Mouse (Mus musculus): ENCODE measurements around the gene Faap24. TPM values are rescaled to one million over a fixed set of nuclear protein-coding genes. Genes with fewer than 3 reads are reported as not detected.

The Faap24 gene
- total and polyA plus RNA-seq, 3 experiments = 19.1 to 40.3 (median 21.3) TPM

DNA sequence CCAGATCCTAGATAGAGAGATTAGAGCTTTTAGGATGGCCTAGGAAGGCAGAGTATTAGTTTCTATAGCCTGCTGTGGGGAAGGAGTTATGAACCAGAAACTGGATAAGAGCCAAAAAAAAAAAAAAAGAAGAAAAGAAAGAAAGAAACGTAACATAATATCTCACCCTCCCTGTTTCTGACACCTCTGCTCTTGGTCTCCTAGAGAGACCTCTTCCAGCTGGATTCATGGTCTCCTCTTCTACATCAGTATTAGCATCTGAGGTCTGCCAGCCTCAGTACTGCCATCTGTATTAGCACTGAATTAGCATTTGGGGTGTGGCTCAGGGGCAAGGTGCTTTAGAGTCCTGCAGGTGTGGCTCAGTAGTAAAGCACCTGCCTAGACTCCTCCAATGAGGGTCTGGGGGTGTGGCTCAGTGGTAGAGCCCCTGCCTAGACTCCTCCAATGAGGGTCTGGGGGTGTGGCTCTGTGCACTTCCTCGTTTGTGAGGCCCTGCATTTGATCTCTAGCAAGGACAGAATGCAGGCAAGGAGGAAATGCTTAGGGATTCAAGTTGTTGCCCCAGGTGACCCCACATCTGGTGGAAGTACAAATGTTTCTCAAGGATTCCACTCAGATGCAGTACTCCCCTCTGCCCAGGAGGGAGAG is 13.8 kb downstream of the Faap24 start:
- TF ChIP-seq GATA1 (IDR thresholded peaks at IDR 0.05; ENCODE audit: borderline replicate concordance, low read length) (no peak), POLR2AphosphoS5 (IDR thresholded peaks at IDR 0.05; ENCODE audit: insufficient replicate concordance, low read depth, low read length) (no peak), TAL1 (conservative IDR thresholded peaks at IDR 0.05; ENCODE audit: low read depth, low read length) (no peak), CTCF (IDR thresholded peaks at IDR 0.05; ENCODE audit: low read depth, low read length) (no peak), GATA2 (IDR thresholded peaks at IDR 0.05; ENCODE audit: borderline replicate concordance, low read depth, low read length) (no peak)
- Histone ChIP-seq H3K9me3 (replicated peaks) (no peaks in the 10 kb centered on the region), H3K4me1 (ENCODE audit: insufficient read depth, low read depth, low read length) (peaks cover 28% of the 10 kb centered on the region), H3K4me3 (ENCODE audit: low read depth, low read length) (no peak overlapping the region), H3K27me3 (ENCODE audit: insufficient read depth, low read length) (peaks cover 9% of the 10 kb centered on the region; the same call in 1 of the 2 replicates), H3K36me3 (replicated peaks) (no peaks in the 10 kb centered on the region)
- no peak for DNase-seq (ENCODE audit: low spot score)
- ATAC-seq (ENCODE audit: extremely low read depth, insufficient number of reproducible peaks, low FRiP score, poor library complexity, severe bottlenecking) = no peak

DNA sequence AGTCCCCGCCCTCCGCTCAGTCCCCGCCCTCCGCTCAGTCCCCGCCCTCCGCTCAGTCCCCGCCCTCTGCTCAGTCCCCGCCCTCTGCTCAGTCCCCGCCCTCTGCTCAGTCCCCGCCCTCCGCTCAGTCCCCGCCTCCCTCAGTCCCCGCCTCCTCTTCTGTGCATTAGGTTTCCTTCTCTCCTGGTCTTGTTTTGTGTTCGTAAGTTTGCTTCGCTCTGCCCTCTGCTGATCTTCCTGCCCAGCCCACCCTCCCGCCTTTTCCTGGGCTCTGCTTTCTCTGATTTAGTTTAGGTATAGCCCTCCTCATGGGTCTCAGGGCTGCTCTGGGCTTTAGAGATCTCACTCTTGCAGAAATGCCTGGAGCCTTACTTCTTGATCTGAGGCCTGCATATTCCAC is 14.8 kb downstream of the Faap24 start:
- DNase-seq (ENCODE audit: low spot score) (no peak), ATAC-seq (ENCODE audit: extremely low read depth, insufficient number of reproducible peaks, low FRiP score, poor library complexity, severe bottlenecking) (no peak)

DNA sequence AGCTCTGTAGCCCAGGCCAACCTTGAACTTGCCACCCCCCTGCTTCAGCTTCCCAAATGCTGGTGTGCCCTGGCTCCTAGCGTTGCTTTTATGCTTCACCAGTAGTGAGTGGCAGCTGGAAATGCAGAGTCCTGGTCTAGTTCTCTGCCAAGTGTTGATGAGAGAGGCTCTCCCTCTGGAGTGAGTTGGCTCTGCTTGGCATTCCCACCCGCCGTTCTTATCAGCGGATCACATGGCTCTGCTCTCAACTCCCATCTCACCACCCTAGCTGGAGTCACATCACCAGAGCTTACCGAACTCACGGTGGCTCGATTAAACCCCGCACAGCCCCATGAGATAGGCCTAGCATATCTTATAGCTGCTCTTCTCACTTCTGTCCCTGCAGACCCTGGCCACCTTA is 16.3 kb downstream of the Faap24 start:
- H3K4me3 ChIP-seq (ENCODE audit: low read depth, low read length) = no peak overlapping the region
- ATAC-seq (ENCODE audit: extremely low read depth, insufficient number of reproducible peaks, low FRiP score, poor library complexity, severe bottlenecking) (no peak), DNase-seq (ENCODE audit: low spot score) (no peak)
- no peaks in the 10 kb centered on the region for H3K36me3 ChIP-seq (replicated peaks)
- H3K9me3 ChIP-seq (replicated peaks) = no peaks in the 10 kb centered on the region
- H3K27me3 ChIP-seq (ENCODE audit: insufficient read depth, low read length) = peaks cover 10% of the 10 kb centered on the region; the same call in 1 of the 2 replicates
- TF ChIP-seq GATA2 (IDR thresholded peaks at IDR 0.05; ENCODE audit: borderline replicate concordance, low read depth, low read length) (no peak), TAL1 (conservative IDR thresholded peaks at IDR 0.05; ENCODE audit: low read depth, low read length) (no peak), POLR2AphosphoS5 (IDR thresholded peaks at IDR 0.05; ENCODE audit: insufficient replicate concordance, low read depth, low read length) (no peak), GATA1 (IDR thresholded peaks at IDR 0.05; ENCODE audit: borderline replicate concordance, low read length) (no peak), CTCF (IDR thresholded peaks at IDR 0.05; ENCODE audit: low read depth, low read length) (no peak)
- H3K4me1 ChIP-seq (ENCODE audit: insufficient read depth, low read depth, low read length) = peaks cover 28% of the 10 kb centered on the region

More for the DNA sequence above, 14.8 kb downstream of the Faap24 start:
- no peak overlapping the region for H3K4me3 ChIP-seq (ENCODE audit: low read depth, low read length)
- H3K36me3 ChIP-seq (replicated peaks) = no peaks in the 10 kb centered on the region
- no peaks in the 10 kb centered on the region for H3K9me3 ChIP-seq (replicated peaks)
- peaks cover 8% of the 10 kb centered on the region; the same call in 1 of the 2 replicates for H3K27me3 ChIP-seq (ENCODE audit: insufficient read depth, low read length)
- H3K4me1 ChIP-seq (ENCODE audit: insufficient read depth, low read depth, low read length) = peaks cover 28% of the 10 kb centered on the region
- TF ChIP-seq GATA1 (IDR thresholded peaks at IDR 0.05; ENCODE audit: borderline replicate concordance, low read length) (no peak), GATA2 (IDR thresholded peaks at IDR 0.05; ENCODE audit: borderline replicate concordance, low read depth, low read length) (no peak), TAL1 (conservative IDR thresholded peaks at IDR 0.05; ENCODE audit: low read depth, low read length) (no peak), POLR2AphosphoS5 (IDR thresholded peaks at IDR 0.05; ENCODE audit: insufficient replicate concordance, low read depth, low read length) (no peak), CTCF (IDR thresholded peaks at IDR 0.05; ENCODE audit: low read depth, low read length) (no peak)

DNA sequence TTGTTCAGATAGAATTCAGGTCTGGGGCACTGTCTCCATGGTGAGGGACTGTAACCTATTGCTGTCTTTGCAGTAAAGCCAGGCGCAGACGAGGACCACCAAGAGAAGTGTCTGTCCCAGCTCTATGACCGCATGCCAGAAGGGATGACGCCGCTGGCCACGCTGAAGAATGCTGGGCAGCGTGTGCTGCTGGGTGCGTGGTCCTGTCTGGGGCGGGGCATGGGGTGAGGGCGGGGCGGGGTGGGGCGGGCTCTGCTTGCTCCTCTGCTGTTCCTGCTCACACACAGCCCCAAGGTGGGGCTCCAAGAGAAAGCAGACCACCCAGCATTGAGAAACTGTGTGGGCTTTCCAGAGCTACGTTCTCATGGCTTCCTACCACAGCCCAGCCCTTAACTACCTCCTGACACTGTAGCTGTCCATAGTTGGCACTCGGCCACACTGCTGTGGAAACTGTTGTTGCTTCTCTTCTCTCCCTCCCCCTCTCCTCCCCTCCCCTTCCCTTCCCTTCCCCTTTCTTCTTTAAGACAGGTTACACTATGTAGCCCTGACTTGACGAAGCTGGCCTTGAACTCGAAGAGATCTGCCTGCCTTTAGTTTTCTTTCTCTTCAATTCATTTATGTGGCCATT is 17.0 kb downstream of the Faap24 start:
- Histone ChIP-seq H3K36me3 (replicated peaks) (no peaks in the 10 kb centered on the region), H3K4me1 (ENCODE audit: insufficient read depth, low read depth, low read length) (peaks cover 28% of the 10 kb centered on the region), H3K4me3 (ENCODE audit: low read depth, low read length) (no peak overlapping the region; the same call in 1 of the 2 replicates), H3K9me3 (replicated peaks) (no peaks in the 10 kb centered on the region), H3K27me3 (ENCODE audit: insufficient read depth, low read length) (peaks cover 8% of the 10 kb centered on the region; the same call in 1 of the 2 replicates)
- TF ChIP-seq TAL1 (conservative IDR thresholded peaks at IDR 0.05; ENCODE audit: low read depth, low read length) = no peak
- TF ChIP-seq GATA1 (IDR thresholded peaks at IDR 0.05; ENCODE audit: borderline replicate concordance, low read length) = no peak
- TF ChIP-seq POLR2AphosphoS5 (IDR thresholded peaks at IDR 0.05; ENCODE audit: insufficient replicate concordance, low read depth, low read length) = no peak
- TF ChIP-seq GATA2 (IDR thresholded peaks at IDR 0.05; ENCODE audit: borderline replicate concordance, low read depth, low read length) = no peak
- no peak for TF ChIP-seq CTCF (IDR thresholded peaks at IDR 0.05; ENCODE audit: low read depth, low read length)
- ATAC-seq (ENCODE audit: extremely low read depth, insufficient number of reproducible peaks, low FRiP score, poor library complexity, severe bottlenecking) (no peak), DNase-seq (ENCODE audit: low spot score) (no peak)

DNA sequence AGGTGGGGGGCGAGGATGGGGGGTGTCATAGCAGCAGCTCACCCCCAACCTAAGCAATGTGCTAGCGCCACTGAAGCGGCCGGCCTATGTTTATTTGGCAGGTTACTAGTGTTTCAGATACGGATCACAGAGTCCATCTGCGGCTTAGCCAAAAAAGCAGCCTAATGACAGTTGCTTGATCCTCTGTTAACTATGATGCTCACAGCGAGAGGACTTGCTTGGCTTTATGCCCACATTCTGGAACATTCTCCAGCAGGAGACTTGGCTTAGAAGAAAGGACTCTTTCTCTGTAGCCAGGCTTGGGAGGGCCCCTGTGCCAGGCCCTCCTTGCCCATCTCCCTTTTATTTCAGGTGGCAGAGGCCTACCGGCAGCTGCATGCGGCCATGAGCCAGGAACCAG is 20.0 kb downstream of the Faap24 start:
- H3K27me3 ChIP-seq (ENCODE audit: insufficient read depth, low read length) = peaks cover 13% of the 10 kb centered on the region
- TF ChIP-seq GATA1 (IDR thresholded peaks at IDR 0.05; ENCODE audit: borderline replicate concordance, low read length) (no peak), POLR2AphosphoS5 (IDR thresholded peaks at IDR 0.05; ENCODE audit: insufficient replicate concordance, low read depth, low read length) (no peak), GATA2 (IDR thresholded peaks at IDR 0.05; ENCODE audit: borderline replicate concordance, low read depth, low read length) (no peak), TAL1 (conservative IDR thresholded peaks at IDR 0.05; ENCODE audit: low read depth, low read length) (no peak), CTCF (IDR thresholded peaks at IDR 0.05; ENCODE audit: low read depth, low read length) (no peak)
- peaks cover 15% of the 10 kb centered on the region; the same call in 1 of the 2 replicates for H3K4me1 ChIP-seq (ENCODE audit: insufficient read depth, low read depth, low read length)
- no peaks in the 10 kb centered on the region for H3K9me3 ChIP-seq (replicated peaks)
- no peaks in the 10 kb centered on the region for H3K36me3 ChIP-seq (replicated peaks)
- ATAC-seq (ENCODE audit: extremely low read depth, insufficient number of reproducible peaks, low FRiP score, poor library complexity, severe bottlenecking) (no peak), DNase-seq (ENCODE audit: low spot score) (no peak)
- no peak overlapping the region for H3K4me3 ChIP-seq (ENCODE audit: low read depth, low read length)

DNA sequence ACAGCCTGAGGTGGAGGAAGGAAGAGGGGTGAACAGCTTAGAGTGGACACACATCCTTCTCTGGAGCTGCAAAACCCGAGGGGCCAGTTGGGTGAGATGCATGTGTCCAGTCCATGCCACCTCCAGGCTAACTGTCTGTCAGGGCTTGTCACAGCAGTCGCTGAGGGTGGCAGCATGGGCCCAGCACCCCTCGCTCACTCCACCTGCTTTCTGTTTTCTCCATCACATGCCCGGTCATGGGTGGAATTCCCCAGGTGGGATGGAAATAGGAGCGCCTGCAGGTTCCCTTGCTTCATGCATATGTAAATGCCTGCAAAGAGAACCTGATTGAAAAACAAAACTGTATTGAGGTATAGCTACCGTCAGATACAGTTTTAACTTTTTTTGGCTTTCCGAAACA is 22.4 kb downstream of the Faap24 start:
- TF ChIP-seq GATA1 (IDR thresholded peaks at IDR 0.05; ENCODE audit: borderline replicate concordance, low read length) = no peak
- TF ChIP-seq GATA2 (IDR thresholded peaks at IDR 0.05; ENCODE audit: borderline replicate concordance, low read depth, low read length) = no peak
- no peak for TF ChIP-seq CTCF (IDR thresholded peaks at IDR 0.05; ENCODE audit: low read depth, low read length)
- TF ChIP-seq TAL1 (conservative IDR thresholded peaks at IDR 0.05; ENCODE audit: low read depth, low read length) = no peak
- no peak for TF ChIP-seq POLR2AphosphoS5 (IDR thresholded peaks at IDR 0.05; ENCODE audit: insufficient replicate concordance, low read depth, low read length)
- Histone ChIP-seq H3K9me3 (replicated peaks) (no peaks in the 10 kb centered on the region), H3K4me1 (ENCODE audit: insufficient read depth, low read depth, low read length) (no peaks in the 10 kb centered on the region), H3K36me3 (replicated peaks) (no peaks in the 10 kb centered on the region), H3K27me3 (ENCODE audit: insufficient read depth, low read length) (peaks cover 13% of the 10 kb centered on the region), H3K4me3 (ENCODE audit: low read depth, low read length) (no peak overlapping the region)
- ATAC-seq (ENCODE audit: extremely low read depth, insufficient number of reproducible peaks, low FRiP score, poor library complexity, severe bottlenecking) (no peak), DNase-seq (ENCODE audit: low spot score) (no peak)

Measured in G1E (cell line).